Mouse (Mus musculus) C2C12 (cell line): Measurements from ENCODE around the gene Chrm2.

ENCODE experiments used
- CEBPB ChIP-seq: IDR thresholded peaks from one replicate; pipeline ENCODE4 v1.6.1; 2011; ENCODE audit warnings: low read depth, mild to moderate bottlenecking, control low read depth, moderate library complexity
- CTCF ChIP-seq: IDR thresholded peaks from one replicate; pipeline ENCODE4 v1.5.1; 2011; ENCODE audit not compliant: control insufficient read depth, insufficient read depth, insufficient read length
- MAX ChIP-seq: IDR thresholded peaks from one replicate; pipeline ENCODE4 v1.6.1; 2011; ENCODE audit warnings: mild to moderate bottlenecking, control low read depth
- MYOD1 ChIP-seq: IDR thresholded peaks from one replicate; pipeline ENCODE4 v1.6.1; 2011; ENCODE audit warnings: low read depth; ENCODE audit not compliant: control insufficient read depth, insufficient read length
- USF1 ChIP-seq: IDR thresholded peaks from one replicate; pipeline ENCODE4 v1.6.1; 2011; ENCODE audit warnings: low read depth, mild to moderate bottlenecking, control low read depth, moderate library complexity

GRCm38 (mm10) chr6:36484132-36484665, 96.3 kb downstream of the Chrm2 start:
- no peak for TF ChIP-seq MYOD1
- TF ChIP-seq CTCF = no peak
- no peak for TF ChIP-seq USF1
- no peak for TF ChIP-seq MAX
- TF ChIP-seq CEBPB = no peak
